Mouse (Mus musculus) heart, embryonic 13.5 days (tissue): ENCODE data around the gene Rnft2. TPM values are rescaled to one million over a fixed set of nuclear protein-coding genes. Genes with fewer than 3 reads are reported as not detected.
A peak's percentile ranks its signal among the peaks of the same experiment; 100 is the strongest.

Source experiments
- ATAC-seq: fragments of 200-750 bp; cut with Nextera tagmentation; 2 replicates; pipeline ENCODE4 v1.8.0; 2017; ENCODE audit warnings: moderate TSS enrichment; ENCODE audit not compliant: insufficient number of reproducible peaks, low FRiP score, low TSS enrichment; ENCODE audit errors: extremely low read depth
- H3K27ac ChIP-seq: fragments of 300-500 bp; sonication (generic); replicated peaks from 2 replicates; pipeline ENCODE4 v1.5.1; 2015; ENCODE audit warnings: moderate library complexity, mild to moderate bottlenecking, inconsistent platforms
- H3K27me3 ChIP-seq: fragments of 300-500 bp; sonication (generic); replicated peaks from 2 replicates; pipeline ENCODE4 v1.6.1; 2015; ENCODE audit warnings: mild to moderate bottlenecking, inconsistent platforms
- H3K36me3 ChIP-seq: fragments of 300-500 bp; sonication (generic); 2 replicates; pipeline ENCODE4 v1.6.1; 2015; ENCODE audit warnings: mild to moderate bottlenecking, inconsistent platforms
- H3K4me1 ChIP-seq: fragments of 300-500 bp; sonication (generic); 2 replicates; pipeline ENCODE4 v1.6.1; 2015; ENCODE audit warnings: inconsistent platforms
- H3K4me2 ChIP-seq: fragments of 300-500 bp; sonication (generic); 2 replicates; pipeline ENCODE4 v1.6.1; 2015; ENCODE audit warnings: inconsistent platforms, mild to moderate bottlenecking, moderate library complexity
- H3K4me3 ChIP-seq: fragments of 300-500 bp; sonication (generic); 2 replicates; pipeline ENCODE4 v1.5.1; 2015; ENCODE audit warnings: moderate library complexity, mild to moderate bottlenecking, inconsistent platforms
- H3K9ac ChIP-seq: fragments of 300-500 bp; sonication (generic); 2 replicates; pipeline ENCODE4 v1.6.1; 2015; ENCODE audit warnings: inconsistent platforms, mild to moderate bottlenecking, moderate library complexity
- H3K9me3 ChIP-seq: fragments of 300-500 bp; sonication (generic); 2 replicates; pipeline ENCODE4 v1.6.1; 2016; ENCODE audit warnings: inconsistent platforms
- WGBS: fragments of 180-500 bp; shearing (Covaris S2); methylation state at CpG from one replicate; pipeline ENCODE4 v1.1.7; 2015; ENCODE audit warnings: mixed read lengths; 5-methylcytosine and 5-hydroxymethylcytosine counted together
- polyA plus RNA-seq: library from polyadenylated mRNA; unstranded; fragments of >200 nt; fragmentation: Nextera tagmentation; extraction: Ambion mirVana; gene quantifications from 2 replicates; pipeline ENCODE4 v1.2.1, GENCODE M21; 2015

Gene Rnft2
- polyA plus RNA-seq, 1 experiment from 2014 or later, result 2.2 TPM

GRCm38 (mm10) chr5:118204675-118205440, 40.1 kb downstream of the Rnft2 start:
- H3K4me3 ChIP-seq, result no peak overlapping the region
- 0 out of 2 replicates have a peak, but pooled peaks cover 3% of the 10 kb centered on the region for H3K27me3 ChIP-seq
- 79% methylated on average over 16 of the region's 16 CpGs for WGBS
- H3K27ac ChIP-seq, result no peak overlapping the region
- H3K9me3 ChIP-seq, result no peaks in the 10 kb centered on the region
- no peak overlapping the region for H3K9ac ChIP-seq
- H3K4me2 ChIP-seq, result no peak overlapping the region
- ATAC-seq, result no peak
- no peaks in the 10 kb centered on the region for H3K36me3 ChIP-seq
- H3K4me1 ChIP-seq, result no peaks in the 10 kb centered on the region

GRCm38 (mm10) chr5:118199670-118200069, 45.2 kb downstream of the Rnft2 start:
- no peaks in the 10 kb centered on the region for H3K4me1 ChIP-seq
- H3K27ac ChIP-seq, result no peak overlapping the region
- H3K4me2 ChIP-seq, result no peak overlapping the region
- no peaks in the 10 kb centered on the region for H3K9me3 ChIP-seq
- ATAC-seq, result no peak
- H3K9ac ChIP-seq, result no peak overlapping the region
- peaks cover 9% of the 10 kb centered on the region for H3K27me3 ChIP-seq
- H3K36me3 ChIP-seq, result no peaks in the 10 kb centered on the region
- 61% methylated on average over 5 of the region's 5 CpGs for WGBS
- H3K4me3 ChIP-seq, result no peak overlapping the region

GRCm38 (mm10) chr5:118197421-118197820, 47.5 kb downstream of the Rnft2 start:
- ATAC-seq, result no peak
- H3K36me3 ChIP-seq, result no peaks in the 10 kb centered on the region
- 71% methylated on average over 13 of the region's 13 CpGs for WGBS

GRCm38 (mm10) chr5:118192221-118192620, 52.7 kb downstream of the Rnft2 start:
- Histone ChIP-seq H3K4me3 (no peak overlapping the region), H3K27ac (no peak overlapping the region), H3K27me3 (peaks cover 73% of the 10 kb centered on the region), H3K36me3 (no peaks in the 10 kb centered on the region), H3K4me1 (no peaks in the 10 kb centered on the region), H3K4me2 (no peak overlapping the region), H3K9ac (no peak overlapping the region), H3K9me3 (no peaks in the 10 kb centered on the region)
- ATAC-seq, result no peak
- 26% methylated on average over 18 of the region's 18 CpGs for WGBS

More at GRCm38 (mm10) chr5:118197421-118197820, 47.5 kb downstream of the Rnft2 start:
- Histone ChIP-seq H3K4me2 (no peak overlapping the region), H3K27me3 (peaks cover 32% of the 10 kb centered on the region), H3K9ac (no peak overlapping the region), H3K4me1 (no peaks in the 10 kb centered on the region), H3K9me3 (no peaks in the 10 kb centered on the region), H3K27ac (no peak overlapping the region), H3K4me3 (no peak overlapping the region)

- H3K4me3 ChIP-seq, result no peak overlapping the region
- no peak overlapping the region for H3K9ac ChIP-seq
- no peak for ATAC-seq
- H3K4me1 ChIP-seq, result no peaks in the 10 kb centered on the region
- H3K36me3 ChIP-seq, result no peaks in the 10 kb centered on the region
- no peaks in the 10 kb centered on the region for H3K9me3 ChIP-seq
- WGBS, result 72% methylated on average over 9 of the region's 9 CpGs
- no peak overlapping the region for H3K4me2 ChIP-seq
- peaks cover 66% of the 10 kb centered on the region for H3K27me3 ChIP-seq
- H3K27ac ChIP-seq, result no peak overlapping the region
Measured at GRCm38 (mm10) chr5:118190491-118190890, 54.4 kb downstream of the Rnft2 start.

- no peak overlapping the region for H3K4me2 ChIP-seq
- H3K27me3 ChIP-seq, result peaks cover 50% of the 10 kb centered on the region
- 56% methylated on average over 6 of the region's 6 CpGs for WGBS
- no peak for ATAC-seq
- H3K36me3 ChIP-seq, result no peaks in the 10 kb centered on the region
- no peaks in the 10 kb centered on the region for H3K4me1 ChIP-seq
- H3K27ac ChIP-seq, result no peak overlapping the region
- H3K9me3 ChIP-seq, result no peaks in the 10 kb centered on the region
- H3K4me3 ChIP-seq, result no peak overlapping the region
- H3K9ac ChIP-seq, result no peak overlapping the region
Measured at GRCm38 (mm10) chr5:118188356-118188755, 56.6 kb downstream of the Rnft2 start.

GRCm38 (mm10) chr5:118186903-118187633, 57.8 kb downstream of the Rnft2 start:
- peaks cover 37% of the 10 kb centered on the region for H3K27me3 ChIP-seq

GRCm38 (mm10) chr5:118177640-118178039, 67.3 kb downstream of the Rnft2 start:
- Histone ChIP-seq H3K4me3 (no peak overlapping the region), H3K27me3 (peaks cover 75% of the 10 kb centered on the region), H3K27ac (no peak overlapping the region), H3K4me2 (no peak overlapping the region), H3K36me3 (no peaks in the 10 kb centered on the region), H3K4me1 (peaks cover 6% of the 10 kb centered on the region), H3K9me3 (peaks cover 5% of the 10 kb centered on the region), H3K9ac (no peak overlapping the region)
- ATAC-seq, result no peak
- WGBS, result 60% methylated on average over 7 of the region's 7 CpGs

More at GRCm38 (mm10) chr5:118186903-118187633, 57.8 kb downstream of the Rnft2 start:
- no peak overlapping the region for H3K4me3 ChIP-seq
- H3K4me1 ChIP-seq, result no peaks in the 10 kb centered on the region
- no peak overlapping the region for H3K27ac ChIP-seq
- no peak for ATAC-seq
- WGBS, result 76% methylated on average over 8 of the region's 9 CpGs
- no peaks in the 10 kb centered on the region for H3K9me3 ChIP-seq
- no peaks in the 10 kb centered on the region for H3K36me3 ChIP-seq
- H3K4me2 ChIP-seq, result no peak overlapping the region
- no peak overlapping the region for H3K9ac ChIP-seq

- H3K9ac ChIP-seq, result no peak overlapping the region
- H3K4me2 ChIP-seq, result peak overlapping the region; percentile 68
- 25% methylated on average over 2 of the region's 2 CpGs for WGBS
- H3K27ac ChIP-seq, result no peak overlapping the region
- H3K9me3 ChIP-seq, result peaks cover 5% of the 10 kb centered on the region
- peaks cover 22% of the 10 kb centered on the region for H3K4me1 ChIP-seq
- peaks cover 98% of the 10 kb centered on the region for H3K27me3 ChIP-seq
- no peak for ATAC-seq
- H3K4me3 ChIP-seq, result no peak overlapping the region
- H3K36me3 ChIP-seq, result no peaks in the 10 kb centered on the region
Measured at GRCm38 (mm10) chr5:118175137-118175536, 69.8 kb downstream of the Rnft2 start.

GRCm38 (mm10) chr5:118174310-118175009, 70.5 kb downstream of the Rnft2 start:
- peak overlapping the region; percentile 68 for H3K4me2 ChIP-seq
- H3K9ac ChIP-seq, result peak overlapping the region; percentile 69; the same call in 1 of the 2 replicates
- WGBS, result under 1% methylated on average over 22 of the region's 22 CpGs

GRCm38 (mm10) chr5:118172078-118172723, 72.7 kb downstream of the Rnft2 start:
- H3K36me3 ChIP-seq, result no peaks in the 10 kb centered on the region
- ATAC-seq, result no peak
- H3K4me2 ChIP-seq, result peak overlapping the region; percentile 78
- under 1% methylated on average over 27 of the region's 27 CpGs for WGBS
- H3K4me3 ChIP-seq, result peak overlapping the region; percentile 54
- no peak overlapping the region for H3K27ac ChIP-seq
- peaks cover 29% of the 10 kb centered on the region for H3K4me1 ChIP-seq
- peak overlapping the region; percentile 64 for H3K9ac ChIP-seq
- H3K27me3 ChIP-seq, result peaks cover 98% of the 10 kb centered on the region
- H3K9me3 ChIP-seq, result peaks cover 5% of the 10 kb centered on the region

More at GRCm38 (mm10) chr5:118174310-118175009, 70.5 kb downstream of the Rnft2 start:
- peaks cover 24% of the 10 kb centered on the region for H3K4me1 ChIP-seq
- peaks cover 5% of the 10 kb centered on the region for H3K9me3 ChIP-seq
- H3K4me3 ChIP-seq, result peak overlapping the region; percentile 45
- H3K36me3 ChIP-seq, result no peaks in the 10 kb centered on the region
- ATAC-seq, result no peak; the same call in 1 of the 2 replicates
- H3K27me3 ChIP-seq, result peaks cover 98% of the 10 kb centered on the region
- no peak overlapping the region for H3K27ac ChIP-seq
